Mouse (Mus musculus) ES-E14 (cell line): ENCODE measurements at regions not wholly inside any gene's neighbourhood (a gene's known extent, or its start where the extent isn't known, plus 50 kb on each side); places are given as distances from the start of the nearest gene placed in this dataset.
A peak's percentile ranks its signal among the peaks of the same experiment; 100 is the strongest.

Source experiments
- DNase-seq: peaks from one replicate; pipeline ENCODE4 v3.0.0-alpha.2; 2013; ENCODE audit warnings: low read depth, low spot score
- H3K27ac ChIP-seq: 2 replicates; pipeline ENCODE4 v1.5.1; 2012; ENCODE audit warnings: low read depth, mild to moderate bottlenecking, low read length, moderate library complexity, mixed read lengths; ENCODE audit not compliant: poor library complexity, insufficient read depth, severe bottlenecking
- H3K36me3 ChIP-seq: 2 replicates; pipeline ENCODE4 v1.6.1; 2012; ENCODE audit warnings: mild to moderate bottlenecking, low read length, moderate library complexity, mixed read lengths; ENCODE audit not compliant: control insufficient read depth, poor library complexity, insufficient read depth, severe bottlenecking
- H3K4me1 ChIP-seq, 2 experiments: fragments of 150-350 bp in 1 of 2; sonication (generic) in 1 of 2; 2 replicates each; pipeline ENCODE4 v1.6.1; 2012; ENCODE audit warnings: low read length in 2 of 2, mild to moderate bottlenecking in 1 of 2, mixed read lengths in 1 of 2; ENCODE audit not compliant: control insufficient read depth in 2 of 2, insufficient read depth in 2 of 2, poor library complexity in 1 of 2
- H3K4me3 ChIP-seq, 2 experiments: fragments of 150-350 bp in 1 of 2; sonication (generic) in 1 of 2; 2 replicates each; pipeline ENCODE4 v1.5.1; 2012; ENCODE audit warnings: low read length in 2 of 2, low read depth in 1 of 2, mild to moderate bottlenecking in 1 of 2, mixed read lengths in 1 of 2; ENCODE audit not compliant: insufficient read depth in 1 of 2, poor library complexity in 1 of 2, severe bottlenecking in 1 of 2
- H3K9ac ChIP-seq: 2 replicates; pipeline ENCODE4 v1.6.1; 2012; ENCODE audit warnings: low read depth, mild to moderate bottlenecking, low read length, mixed read lengths; ENCODE audit not compliant: poor library complexity, insufficient read depth, severe bottlenecking
- H3K9me3 ChIP-seq: fragments of 150-350 bp; sonication (generic); 2 replicates; pipeline ENCODE4 v1.6.1; 2012; ENCODE audit warnings: low read depth, mild to moderate bottlenecking, low read length; ENCODE audit not compliant: control insufficient read depth, insufficient read depth
- CHD2 ChIP-seq: IDR thresholded peaks from 2 replicates; pipeline ENCODE4 v1.6.1; 2014; ENCODE audit warnings: mild to moderate bottlenecking, low read depth, low read length, inconsistent platforms
- HCFC1 ChIP-seq: IDR thresholded peaks from 2 replicates; pipeline ENCODE4 v1.6.1; 2012; ENCODE audit warnings: low read length, inconsistent platforms, borderline replicate concordance; ENCODE audit not compliant: insufficient read depth
- MAFK ChIP-seq: IDR thresholded peaks from 2 replicates; pipeline ENCODE4 v1.6.1; 2014; ENCODE audit warnings: mild to moderate bottlenecking, low read depth, low read length, inconsistent platforms; ENCODE audit not compliant: insufficient read depth
- ZC3H11A ChIP-seq: IDR thresholded peaks from 2 replicates; pipeline ENCODE4 v1.6.1; 2012; ENCODE audit warnings: low read depth, mild to moderate bottlenecking, inconsistent platforms, low read length, borderline replicate concordance
- ZNF384 ChIP-seq: IDR thresholded peaks from 2 replicates; pipeline ENCODE4 v1.6.1; 2012; ENCODE audit warnings: low read depth, low read length, inconsistent platforms
- in situ Hi-C, 2 experiments: fragments of 600-800 bp; cut with MboI; formaldehyde crosslinking; loops; one replicate each; pipeline ENCODE4 v1.15.1; 2025; ENCODE audit warnings: low sequenced_read_pairs in 2 of 2, inconsistent platforms in 1 of 2; ENCODE audit not compliant: unreplicated experiment in 2 of 2

DNA sequence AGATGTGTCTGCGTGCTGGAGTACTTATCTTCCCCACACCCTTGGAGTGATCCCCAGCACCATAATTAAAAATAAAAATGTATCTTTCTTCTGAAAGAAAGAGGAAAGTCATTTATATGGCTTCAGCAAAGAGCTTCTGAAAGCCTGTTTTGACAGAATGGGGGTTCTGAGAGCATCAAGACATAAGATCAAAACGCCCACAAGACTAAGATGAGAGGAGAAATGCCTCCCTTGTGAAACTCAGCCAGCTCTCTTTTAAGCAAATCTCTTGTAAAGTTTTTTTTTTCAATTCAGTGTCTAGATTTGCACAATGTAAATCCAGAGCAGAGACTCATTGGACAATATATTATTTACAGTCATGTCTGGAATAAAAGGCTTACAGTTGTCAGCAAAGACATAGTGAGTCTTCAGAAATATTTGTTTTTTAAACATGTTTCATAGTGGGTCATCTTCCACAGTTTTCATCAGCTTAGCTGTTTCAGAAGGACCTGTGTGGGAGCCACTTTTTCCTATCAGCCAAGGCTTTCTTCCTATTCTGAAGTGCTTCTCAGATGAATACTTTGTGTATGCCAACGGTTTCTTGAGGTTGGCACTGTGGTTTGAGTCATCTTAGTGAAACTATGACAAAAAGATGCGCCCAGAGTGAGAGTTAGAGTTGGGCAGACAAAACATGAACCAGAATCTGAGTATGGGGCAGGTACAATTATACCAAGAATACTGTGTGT, 263.4 kb upstream of the Atp10a start:
- Histone ChIP-seq H3K9me3 (no peaks in the 10 kb centered on the region), H3K4me3 (no peak overlapping the region), H3K36me3 (no peaks in the 10 kb centered on the region), H3K27ac (no peak overlapping the region), H3K9ac (no peak overlapping the region), H3K4me1 (no peaks in the 10 kb centered on the region)
- no peak for DNase-seq
- in situ Hi-C loops, result loop anchor here in 1 of 2 experiments (10.0 kb wide), 1 partner anchor 62 kb away; no protein-coding TSS in a partner anchor
- TF ChIP-seq CHD2 (no peak), ZNF384 (no peak), HCFC1 (no peak), ZC3H11A (no peak), MAFK (no peak)

- H3K4me3 ChIP-seq, result peak overlapping the region in 1 of 2 experiments; percentile 77; a peak in 2 of 4 replicates
- no peak for DNase-seq
- H3K4me1 ChIP-seq, result 0 out of 4 replicates have a peak, but pooled peaks cover 0 to 3% of the 10 kb centered on the region in 2 experiments
- in situ Hi-C loops, result loop anchor here in 1 of 2 experiments (10.0 kb wide), 1 partner anchor 57 kb away; no protein-coding TSS in a partner anchor
- no peaks in the 10 kb centered on the region for H3K9me3 ChIP-seq
- no peak overlapping the region for H3K9ac ChIP-seq
- H3K36me3 ChIP-seq, result no peaks in the 10 kb centered on the region
- no peak overlapping the region for H3K27ac ChIP-seq
- TF ChIP-seq ZNF384 (no peak), HCFC1 (no peak), CHD2 (no peak), ZC3H11A (no peak), MAFK (no peak)
These were observed 258.0 kb upstream of the Atp10a start for GRCm38 (mm10) chr7:58397992-58398391.

DNA sequence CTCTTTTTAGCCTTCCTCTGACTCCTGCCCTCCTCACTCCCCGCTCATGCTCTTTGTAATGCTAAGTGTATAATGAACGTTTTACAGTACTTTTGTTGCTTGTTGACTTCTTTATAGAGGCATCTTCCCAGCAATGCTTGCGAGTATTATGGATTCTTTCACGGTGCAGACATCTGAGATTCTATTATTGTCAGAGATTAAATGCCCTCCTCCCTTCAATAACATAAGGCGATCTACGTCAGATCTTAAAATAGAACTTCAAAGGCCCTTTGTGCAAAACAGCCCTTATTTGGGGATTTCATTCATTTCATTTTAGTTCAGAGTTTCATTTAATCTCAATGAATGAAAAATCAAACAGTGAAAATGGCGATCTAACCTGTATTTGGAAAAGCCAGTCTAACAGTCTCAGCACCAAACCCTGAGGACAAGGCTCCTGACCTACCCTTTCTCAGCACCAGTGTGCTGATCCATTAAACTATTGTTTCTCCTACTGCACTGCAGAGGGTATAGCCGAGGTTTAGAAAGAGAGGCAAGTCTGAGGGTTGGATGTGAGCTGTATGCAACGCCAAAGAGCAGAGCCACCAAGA, 257.3 kb upstream of the Atp10a start:
- in situ Hi-C loops, result loop anchor here in 1 of 2 experiments (10.0 kb wide), 1 partner anchor 56 kb away; no protein-coding TSS in a partner anchor
- Histone ChIP-seq H3K9me3 (no peaks in the 10 kb centered on the region), H3K4me1 (0 out of 4 replicates have a peak, but pooled peaks cover 0 to 3% of the 10 kb centered on the region in 2 experiments), H3K27ac (no peak overlapping the region), H3K9ac (no peak overlapping the region), H3K4me3 (peak overlapping the region; percentile 68 to 77), H3K36me3 (no peaks in the 10 kb centered on the region)
- DNase-seq, result no peak
- TF ChIP-seq ZNF384 (no peak), ZC3H11A (no peak), MAFK (no peak), CHD2 (no peak), HCFC1 (no peak)

- TF ChIP-seq ZNF384, result peak; percentile 70; the same call in 1 of the 2 replicates
- peak; percentile 75 for TF ChIP-seq MAFK
- no peak for TF ChIP-seq ZC3H11A
- Histone ChIP-seq H3K27ac (no peak overlapping the region), H3K36me3 (no peaks in the 10 kb centered on the region), H3K9ac (peak overlapping the region; percentile 52; the same call in 1 of the 2 replicates), H3K9me3 (no peaks in the 10 kb centered on the region), H3K4me3 (peak overlapping the region; percentile 68 to 77), H3K4me1 (0 out of 4 replicates have a peak, but pooled peaks cover 0 to 3% of the 10 kb centered on the region in 2 experiments)
- peak; percentile 90 for DNase-seq
- in situ Hi-C loops, result loop anchor here in 1 of 2 experiments (10.0 kb wide), 1 partner anchor 56 kb away; no protein-coding TSS in a partner anchor
These were observed 256.8 kb upstream of the Atp10a start for GRCm38 (mm10) chr7:58399145-58399604.
